Mouse (Mus musculus) T-helper 1 cell (primary cell): Measurements from ENCODE around the gene Trmt112.
"Not testable (repeated sequence)": the region's sequence is repeated elsewhere in the genome, so short reads cannot be mapped to it uniquely, and the experiment has no call there.

Source experiments
- in situ Hi-C: fragments of 300-600 bp; cut with MboI, MseI; formaldehyde crosslinking; loops from one replicate; pipeline ENCODE4 v1.15.1; 2025; ENCODE audit warnings: high pct_unique_total_duplicates

The Trmt112 gene

DNA sequence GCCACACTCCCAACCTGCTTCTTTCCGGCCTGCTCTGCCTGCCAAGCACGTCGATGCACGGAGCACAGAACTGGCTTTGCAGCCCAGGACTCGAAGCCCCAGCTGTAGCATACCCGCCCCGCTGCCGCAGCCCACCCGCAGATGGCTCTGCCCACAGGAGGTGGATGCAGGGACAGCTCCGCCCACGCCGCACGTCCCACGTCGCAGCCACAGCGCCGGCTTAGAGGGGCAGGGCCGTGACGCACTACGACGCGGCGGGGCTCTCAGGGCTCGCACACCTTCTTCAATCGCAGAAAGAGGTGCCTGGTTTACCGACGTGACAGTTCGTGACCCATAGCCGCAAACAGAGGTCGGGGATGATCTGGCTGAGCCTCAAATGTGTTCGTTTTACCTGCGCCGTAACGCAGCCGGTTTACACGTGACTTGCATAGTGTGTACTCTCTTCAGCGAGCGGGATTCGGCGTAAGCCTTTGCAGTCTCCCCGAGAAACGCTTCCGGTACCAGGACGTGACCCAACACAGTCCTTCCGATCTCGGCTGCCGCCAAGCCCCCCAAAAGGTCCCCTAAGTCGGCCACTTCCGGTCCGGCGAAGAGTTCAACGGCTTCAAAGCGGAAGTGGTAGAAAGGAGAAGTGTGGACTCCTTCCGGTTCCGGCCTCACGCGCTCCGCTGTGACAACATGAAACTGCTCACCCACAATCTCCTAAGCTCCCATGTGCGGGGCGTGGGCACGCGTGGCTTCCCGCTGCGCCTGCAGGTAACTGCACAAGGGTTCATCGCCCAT is at the start of gene Trmt112, which contains the start of gene Prdx5:
Trmt112 (plus strand) TSS at position 192 of the 783 bp plus-strand sequence.
Prdx5 (minus strand) TSS at position 600 of the 783 bp plus-strand sequence.
- in situ Hi-C loops, result no loop called here

DNA sequence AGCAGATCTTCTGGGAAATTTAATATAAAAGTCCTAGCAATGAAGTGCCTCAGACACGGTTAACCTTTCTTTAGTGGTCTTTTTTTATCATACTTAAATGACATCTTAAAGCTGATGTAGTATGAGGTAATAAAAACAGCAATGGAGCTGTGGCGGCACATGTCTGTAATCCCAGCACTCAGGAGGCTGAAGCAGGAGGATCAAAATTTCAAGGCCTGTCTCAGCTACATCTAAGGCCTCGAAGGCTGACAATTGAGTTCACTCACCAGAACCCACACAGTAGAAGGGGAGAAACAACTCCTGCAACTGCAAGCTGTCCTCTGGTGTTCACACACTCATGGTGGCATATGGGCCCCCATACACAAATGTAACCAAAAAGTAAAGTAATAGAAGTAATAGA is 49.5 kb upstream of the Trmt112 start:
- in situ Hi-C loops, result loop anchor here (5.0 kb wide), 2 partner anchors 42 to 162 kb away; no protein-coding TSS in a partner anchor

DNA sequence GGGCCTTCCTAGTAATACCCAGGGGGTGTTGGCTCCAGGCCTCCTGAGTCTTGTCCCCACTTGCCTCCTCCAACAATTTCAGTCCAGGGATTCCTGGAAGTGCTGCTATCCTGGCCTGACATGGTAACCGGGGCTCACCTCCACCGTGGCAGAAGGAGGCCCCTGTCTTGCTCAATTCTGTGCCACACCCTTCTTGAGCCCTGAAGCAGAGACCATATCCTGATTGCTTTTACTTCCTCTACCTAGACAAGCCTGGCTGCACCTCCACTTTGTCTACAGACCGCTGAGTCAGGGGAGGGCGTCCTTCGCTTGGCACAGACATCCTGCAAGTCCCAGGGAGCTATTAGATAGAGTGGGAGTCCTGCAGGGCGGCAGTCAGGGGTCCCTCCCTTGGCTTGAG is 48.8 kb upstream of the Trmt112 start:
- in situ Hi-C loops, result no loop called here

DNA sequence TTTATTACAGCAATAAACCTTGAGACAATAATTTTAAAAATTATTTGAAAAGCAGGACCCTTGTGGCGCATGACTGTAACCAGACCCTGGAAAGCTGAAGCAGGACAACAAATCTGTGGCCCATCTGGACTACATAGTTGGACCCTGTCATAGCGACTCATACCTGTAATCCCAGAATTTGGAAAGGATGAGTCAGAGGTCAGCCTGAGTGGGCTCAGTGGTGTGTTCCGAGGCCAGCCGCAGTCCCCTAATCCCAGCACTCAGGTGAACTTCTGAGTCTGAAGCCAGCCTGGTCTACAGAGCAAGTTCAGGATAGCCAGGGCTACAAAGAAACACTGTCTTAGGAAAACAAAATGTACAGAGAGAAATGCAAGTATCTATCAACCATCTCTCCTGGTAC is 48.0 kb upstream of the Trmt112 start:
- in situ Hi-C loops, result no loop called here

DNA sequence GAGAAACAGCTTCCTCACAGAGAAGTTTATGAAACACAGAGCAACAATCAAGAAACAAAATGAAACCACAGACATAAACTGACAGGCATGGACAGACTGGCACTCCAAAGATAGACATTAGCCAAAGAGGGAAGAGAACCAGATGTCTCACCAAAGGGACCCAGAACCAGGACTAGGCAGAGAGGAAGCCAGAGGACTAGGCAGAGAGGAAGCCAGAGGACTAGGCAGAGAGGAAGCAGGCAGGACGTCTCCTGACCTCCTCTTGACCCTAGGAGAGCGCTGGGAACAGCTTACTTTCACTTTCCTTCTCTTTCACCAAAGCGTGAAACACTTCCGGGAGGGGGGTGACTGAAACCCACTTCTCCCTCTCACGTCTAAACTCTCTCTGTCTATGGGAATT is 40.1 kb upstream of the Trmt112 start:
- in situ Hi-C loops, result no loop called here

DNA sequence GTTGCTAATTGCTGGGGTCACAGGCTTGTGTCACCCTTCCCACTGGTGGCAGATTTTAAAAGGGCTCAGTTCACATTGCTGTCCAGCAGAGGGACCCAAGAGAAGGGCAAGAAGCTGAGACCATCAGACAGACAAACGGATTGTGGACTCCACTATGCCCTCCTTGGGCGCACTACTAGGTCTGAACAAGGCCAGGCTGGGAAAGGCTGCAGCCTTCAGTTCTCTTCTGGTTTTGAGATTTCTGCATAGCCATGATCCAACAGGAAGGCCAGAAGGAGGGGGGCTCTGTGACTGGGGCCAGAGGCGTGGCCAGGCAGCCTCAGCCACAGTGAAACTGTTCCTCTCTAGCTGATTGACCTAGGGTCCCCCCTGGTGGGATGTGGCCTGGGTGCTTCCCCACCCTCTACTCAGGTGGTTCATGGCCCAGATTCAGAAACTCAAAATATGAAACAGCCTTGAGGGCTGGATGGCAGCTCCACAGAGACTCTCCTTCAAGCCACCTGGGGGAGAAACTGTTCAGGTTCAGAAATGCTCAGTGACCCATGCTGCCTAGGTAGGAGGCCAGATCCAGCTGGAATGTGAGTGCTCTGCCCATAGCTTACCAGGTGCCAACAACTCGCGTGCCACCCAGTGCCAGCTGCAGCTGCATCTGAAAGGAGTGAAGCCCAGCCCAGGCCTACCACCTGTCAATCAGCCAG is 37.8 kb upstream of the Trmt112 start:
- in situ Hi-C loops, result no loop called here

DNA sequence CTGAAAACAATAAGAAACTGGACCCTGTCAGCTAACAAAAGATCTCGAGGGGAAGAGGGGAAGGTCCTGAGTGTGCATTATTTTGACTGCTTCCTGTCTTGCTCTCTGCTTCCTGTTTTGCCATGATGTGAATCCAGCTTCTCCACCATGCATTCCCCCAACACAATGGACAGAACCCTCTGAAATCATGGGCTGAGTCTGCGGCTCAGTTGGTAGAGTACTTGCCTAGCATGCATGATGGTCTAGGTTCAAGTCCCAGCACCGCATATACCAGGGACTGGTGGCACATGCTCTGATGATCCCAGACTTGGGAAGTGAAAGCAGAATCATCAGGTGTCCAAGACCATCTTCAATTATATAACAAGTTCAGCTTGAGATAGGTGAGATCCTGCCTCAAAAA is 36.8 kb upstream of the Trmt112 start:
- in situ Hi-C loops, result no loop called here

DNA sequence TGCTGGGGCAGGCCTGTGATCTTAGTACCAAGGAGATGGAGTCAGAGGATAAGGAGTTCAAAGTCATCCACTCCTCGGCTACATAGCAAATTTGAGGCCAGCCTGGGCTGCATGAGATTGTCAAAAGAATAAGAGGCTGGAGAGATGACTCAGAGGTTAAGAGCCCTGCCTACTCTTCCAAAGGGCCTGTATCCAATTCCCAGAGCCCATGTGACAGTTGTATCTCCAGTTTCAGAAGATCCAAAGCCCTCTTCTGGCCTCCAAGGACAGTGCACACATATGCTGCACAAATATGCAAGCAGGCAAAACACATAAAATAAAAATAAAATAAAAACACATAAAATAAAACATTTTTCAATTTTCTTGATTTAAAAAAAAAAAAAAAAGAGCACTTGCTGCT is 35.2 kb upstream of the Trmt112 start:
- in situ Hi-C loops, result no loop called here

DNA sequence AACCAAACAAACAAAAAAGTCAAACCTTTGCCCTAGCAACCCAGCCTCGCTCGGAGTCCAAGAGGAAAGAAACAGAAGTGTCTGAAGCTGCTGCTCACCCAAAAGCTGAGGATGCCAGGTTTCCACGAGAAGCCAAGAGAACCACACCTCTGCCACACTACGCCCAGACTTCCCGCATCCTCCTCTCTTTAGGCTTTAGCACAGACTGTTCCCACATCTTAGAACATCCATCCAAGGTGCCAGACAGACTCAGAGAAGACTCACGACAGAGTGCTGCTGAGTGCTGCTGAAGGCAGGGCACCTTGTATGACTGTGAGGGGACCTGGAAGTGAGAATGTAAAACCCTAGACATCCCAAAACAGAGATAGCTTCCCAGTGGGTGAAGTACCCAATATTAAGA is 33.7 kb upstream of the Trmt112 start:
- in situ Hi-C loops, result no loop called here

DNA sequence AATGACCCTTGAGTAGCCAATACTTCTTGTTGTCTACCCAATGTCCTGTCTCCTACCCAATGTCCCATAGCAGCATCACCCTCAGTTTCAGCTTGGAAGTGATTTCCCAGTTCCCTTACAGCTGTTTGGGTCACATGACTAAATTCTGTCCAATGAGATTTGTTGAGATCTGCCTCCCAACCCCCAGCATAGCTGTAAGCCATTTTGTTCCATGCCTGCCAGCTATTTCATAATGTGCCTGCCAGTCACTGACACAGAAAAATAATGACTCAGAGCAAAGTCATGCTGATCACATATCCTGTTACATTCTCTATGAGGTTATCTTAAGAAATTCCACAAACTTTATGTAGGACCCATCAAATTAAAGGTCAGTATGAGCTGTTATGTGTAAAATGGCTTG is 32.7 kb upstream of the Trmt112 start:
- in situ Hi-C loops, result no loop called here

DNA sequence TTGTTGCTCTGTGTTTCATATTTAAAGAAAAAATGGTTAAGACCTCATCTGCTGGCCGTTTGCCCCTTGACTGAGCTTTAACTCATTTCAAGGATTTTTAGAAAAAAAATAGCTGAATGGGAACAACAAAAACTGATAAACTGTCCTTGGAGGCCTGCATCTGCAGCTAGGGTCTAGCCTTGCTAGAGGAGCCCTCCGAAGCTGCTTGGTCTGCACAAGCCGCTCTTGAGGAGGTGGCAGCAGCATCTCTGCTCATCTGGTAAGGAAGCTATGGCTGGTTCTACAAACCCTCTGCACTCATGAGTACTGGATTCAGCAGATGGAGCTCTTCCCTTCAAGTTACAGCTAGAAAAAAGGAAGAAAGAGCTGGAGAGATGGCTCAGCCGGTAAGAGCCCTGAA is 31.5 kb upstream of the Trmt112 start:
- in situ Hi-C loops, result no loop called here

DNA sequence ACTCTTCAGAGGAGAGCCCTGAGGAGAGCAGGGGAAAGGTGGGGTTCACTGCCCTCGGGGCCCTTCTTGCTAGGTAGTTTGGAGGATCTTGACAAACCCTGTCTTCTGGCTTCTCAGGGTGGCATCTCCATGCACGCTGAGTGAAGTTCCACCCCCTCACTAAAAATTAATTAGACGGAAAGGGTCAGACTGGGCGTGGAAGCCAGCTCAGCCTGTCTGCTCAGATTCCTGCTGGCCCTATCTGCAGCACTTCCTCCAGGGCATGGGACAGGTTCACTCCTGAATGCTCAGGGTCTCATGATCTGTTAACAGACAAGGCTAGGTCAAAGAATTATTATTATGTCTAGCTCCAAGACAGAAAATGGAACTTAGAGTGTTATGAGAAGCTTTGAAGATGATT is 17.0 kb upstream of the Trmt112 start:
- in situ Hi-C loops, result no loop called here

DNA sequence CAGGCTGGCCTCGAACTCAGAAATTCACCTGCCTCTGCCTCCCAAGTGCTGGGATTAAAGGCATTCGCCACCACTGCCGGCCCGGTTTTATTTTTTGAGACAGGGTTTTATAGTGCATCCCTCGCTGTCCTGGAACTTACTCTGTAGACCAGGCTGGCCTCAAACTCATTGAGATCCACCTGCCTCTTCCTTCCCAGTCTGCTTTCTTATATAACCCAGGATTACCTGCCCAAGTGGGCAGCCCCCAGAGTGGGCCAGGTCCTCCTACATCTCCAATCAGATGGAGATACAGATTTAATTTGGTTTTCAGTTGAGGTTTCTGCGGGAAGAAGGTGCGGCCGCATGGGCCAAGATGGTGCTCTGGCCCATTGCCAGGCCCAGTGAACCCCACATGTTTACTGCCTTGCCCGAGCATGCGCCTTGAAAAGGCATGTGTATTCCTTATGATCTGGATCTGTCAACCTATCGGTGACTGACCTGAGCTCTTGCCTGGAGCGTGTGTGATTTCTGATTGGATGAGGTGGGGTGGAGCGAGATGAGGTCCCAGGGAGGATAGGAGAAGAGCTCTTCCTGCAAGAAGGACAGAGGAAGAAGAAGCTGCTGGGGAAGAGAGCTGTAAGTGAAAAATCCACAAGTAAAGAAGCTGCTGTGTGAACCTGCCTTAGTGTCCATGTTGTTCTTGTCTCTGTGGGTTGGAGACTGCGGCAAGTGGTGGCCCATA is 15.6 kb upstream of the Trmt112 start:
- in situ Hi-C loops, result no loop called here

DNA sequence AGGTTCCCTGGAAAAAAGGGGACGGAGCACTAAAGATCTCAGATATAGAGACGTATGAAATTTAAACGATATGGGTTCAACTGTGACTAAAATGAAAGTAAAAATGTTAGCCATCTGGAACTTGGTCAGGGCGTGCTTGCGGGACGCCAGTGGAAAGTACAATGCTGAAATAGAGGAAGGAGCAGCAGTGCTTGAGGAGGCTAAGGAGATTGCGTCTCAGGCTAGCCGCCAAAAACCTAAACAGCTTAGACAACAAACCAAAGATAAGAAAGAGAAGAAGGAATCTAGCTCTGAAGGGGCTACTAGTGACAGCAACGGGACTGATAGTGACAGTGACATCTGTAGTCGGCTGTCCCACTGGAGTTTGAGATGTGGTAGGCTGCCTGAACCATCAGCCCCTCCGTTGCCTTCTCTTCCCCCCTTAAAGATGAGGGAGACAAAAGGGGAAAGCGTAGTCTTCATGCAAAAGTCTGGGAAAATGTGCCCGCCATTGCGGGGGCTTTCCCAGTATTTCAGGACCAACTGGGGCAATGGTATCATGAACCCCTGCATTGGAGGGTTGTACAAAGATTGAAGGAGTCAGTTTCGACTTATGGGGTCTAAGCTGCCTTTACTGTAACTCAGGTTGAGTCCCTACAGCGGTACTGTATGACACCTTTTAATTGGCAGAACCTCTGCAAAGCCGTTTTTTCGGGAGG is 13.7 kb upstream of the Trmt112 start:
- in situ Hi-C loops, result not testable (repeated sequence)

DNA sequence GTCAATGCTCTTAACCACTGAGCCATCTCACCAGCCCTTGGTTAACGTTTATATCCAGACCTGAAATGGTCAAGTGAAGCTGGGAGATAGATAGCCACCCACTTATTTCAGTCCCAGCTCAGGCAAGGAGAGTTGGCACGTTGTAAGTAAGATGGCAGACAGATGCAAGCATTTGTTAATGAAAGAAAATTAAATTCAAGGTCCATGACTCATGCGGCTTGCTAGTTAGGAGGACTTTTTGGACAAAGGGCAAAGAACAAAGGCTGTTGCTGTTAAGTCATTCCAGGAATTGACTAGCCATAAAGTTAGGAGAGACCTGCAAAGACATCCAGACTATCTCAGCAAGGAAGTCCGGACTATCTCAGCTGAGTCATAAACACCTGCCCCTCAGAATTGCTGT is 9.9 kb upstream of the Trmt112 start:
- in situ Hi-C loops, result loop anchor here (5.0 kb wide), 1 partner anchor 42 kb away; the partner anchor contains the start of gene Ccdc88b

DNA sequence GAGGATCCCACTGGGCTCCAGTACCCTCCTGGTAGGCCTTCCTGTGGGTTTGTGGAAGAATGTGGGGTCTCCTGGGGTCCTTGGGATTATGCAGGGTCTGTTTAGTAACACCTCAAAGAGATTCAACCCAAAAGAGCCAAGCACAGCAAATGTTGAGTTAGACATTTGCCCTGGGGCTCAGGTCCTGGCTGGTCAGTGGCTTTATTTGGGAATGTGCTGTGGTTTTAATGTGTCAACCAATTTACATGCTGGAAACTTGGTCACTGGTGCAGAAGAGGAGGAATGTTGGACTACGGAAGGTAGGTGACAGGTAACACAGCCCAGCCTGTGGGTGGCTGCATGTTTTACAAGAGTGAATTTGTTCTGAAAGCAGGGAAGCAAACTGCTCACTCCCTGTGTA is 6.5 kb upstream of the Trmt112 start:
- in situ Hi-C loops, result loop anchor here (5.0 kb wide), 1 partner anchor 46 kb away; the partner anchor contains the start of gene Ccdc88b

DNA sequence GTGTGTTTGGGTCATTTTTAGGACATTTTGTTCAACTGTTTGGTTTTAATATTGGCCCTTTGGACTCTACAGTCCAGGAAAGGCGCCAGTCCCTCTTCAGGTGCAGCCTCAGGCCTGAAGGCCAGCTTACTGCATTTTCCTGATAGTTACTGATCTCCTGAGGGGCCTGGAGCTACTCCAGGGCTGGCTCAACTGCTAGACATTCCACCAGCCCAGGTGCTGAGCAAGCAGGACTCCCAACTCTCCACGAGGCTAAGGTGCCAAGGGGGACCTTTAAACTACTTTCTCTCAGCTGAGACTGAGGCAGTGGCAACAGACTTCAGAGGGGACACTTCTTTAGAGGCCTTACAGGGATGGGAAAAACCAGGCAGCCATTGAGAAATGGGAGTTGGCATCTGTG is 4.7 kb upstream of the Trmt112 start:
- in situ Hi-C loops, result loop anchor here (5.0 kb wide), 1 partner anchor 48 kb away; the partner anchor contains the start of gene Ccdc88b

DNA sequence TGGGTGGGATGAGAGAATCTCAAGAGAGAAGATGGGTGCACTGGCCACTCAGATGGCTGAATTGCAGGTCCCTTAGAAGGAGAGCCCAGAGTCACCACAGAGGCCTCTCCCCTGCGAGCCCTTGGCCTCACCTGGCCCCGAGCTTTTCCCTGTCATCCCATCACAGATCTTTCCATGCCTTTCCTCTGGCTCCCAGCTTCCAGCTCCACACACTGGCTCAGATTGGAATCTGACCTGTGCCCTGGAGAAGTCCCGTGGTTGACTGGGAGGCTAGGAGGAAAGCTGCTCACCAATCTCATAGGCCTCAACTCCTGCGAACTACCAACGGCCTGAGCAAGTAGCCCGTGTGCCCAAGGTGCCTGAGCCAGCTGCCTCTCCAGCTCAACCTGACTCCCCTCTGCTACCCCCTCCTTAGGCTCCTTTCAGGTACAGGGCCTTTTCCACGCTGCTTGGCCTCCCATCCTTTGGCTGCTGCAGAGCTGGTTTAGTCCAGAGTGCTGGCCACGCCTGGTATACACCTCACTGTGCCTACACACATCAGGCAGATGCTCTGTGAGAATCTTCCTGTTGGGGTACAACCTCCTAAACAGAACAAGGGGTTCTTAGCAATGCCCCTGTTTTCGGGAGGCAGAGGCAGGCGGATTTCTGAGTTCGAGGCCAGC is 3.9 kb upstream of the Trmt112 start:
- in situ Hi-C loops, result no loop called here

DNA sequence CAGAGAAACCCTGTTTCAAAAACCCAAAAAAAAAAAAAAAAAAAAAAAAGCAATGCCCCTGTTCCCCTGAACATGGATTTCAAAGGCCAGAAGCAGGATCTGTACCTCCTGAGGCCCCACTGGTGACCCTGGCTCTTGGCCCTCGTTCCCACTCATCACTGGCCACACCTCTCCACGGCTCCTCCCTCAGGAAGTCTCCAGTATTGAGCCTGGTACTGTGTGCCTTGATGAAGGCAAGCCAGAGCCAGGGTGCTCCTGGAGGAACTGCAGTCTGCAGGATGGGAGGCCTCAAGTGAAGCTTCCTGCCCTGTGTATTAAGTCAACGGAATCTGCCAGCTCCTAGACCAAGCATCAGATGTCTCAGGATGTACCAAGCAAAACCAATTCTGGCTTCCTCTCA is 3.3 kb upstream of the Trmt112 start:
- in situ Hi-C loops, result no loop called here

DNA sequence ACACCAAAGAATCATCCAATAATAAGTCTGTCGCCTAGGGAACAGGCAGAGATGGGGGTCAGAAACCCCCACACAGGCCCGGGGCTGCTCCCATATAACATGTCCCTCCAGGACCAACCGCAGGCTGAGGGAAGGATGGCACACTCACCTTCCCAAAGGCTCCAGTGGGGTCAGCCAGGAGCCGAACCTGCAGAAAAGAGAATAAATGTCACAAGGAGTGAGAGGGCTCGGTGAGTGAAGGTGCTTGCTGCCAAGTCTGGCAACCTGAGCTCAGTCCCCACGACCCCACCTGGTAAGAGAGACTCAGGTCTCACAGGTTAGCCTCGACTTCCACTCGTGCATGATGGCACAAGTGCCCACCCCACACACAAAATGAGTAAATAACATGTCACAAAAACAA is 2.4 kb upstream of the Trmt112 start:
- in situ Hi-C loops, result no loop called here
